Mouse (Mus musculus): Measurements from ENCODE around the gene Sema5a.

Gene Sema5a

DNA sequence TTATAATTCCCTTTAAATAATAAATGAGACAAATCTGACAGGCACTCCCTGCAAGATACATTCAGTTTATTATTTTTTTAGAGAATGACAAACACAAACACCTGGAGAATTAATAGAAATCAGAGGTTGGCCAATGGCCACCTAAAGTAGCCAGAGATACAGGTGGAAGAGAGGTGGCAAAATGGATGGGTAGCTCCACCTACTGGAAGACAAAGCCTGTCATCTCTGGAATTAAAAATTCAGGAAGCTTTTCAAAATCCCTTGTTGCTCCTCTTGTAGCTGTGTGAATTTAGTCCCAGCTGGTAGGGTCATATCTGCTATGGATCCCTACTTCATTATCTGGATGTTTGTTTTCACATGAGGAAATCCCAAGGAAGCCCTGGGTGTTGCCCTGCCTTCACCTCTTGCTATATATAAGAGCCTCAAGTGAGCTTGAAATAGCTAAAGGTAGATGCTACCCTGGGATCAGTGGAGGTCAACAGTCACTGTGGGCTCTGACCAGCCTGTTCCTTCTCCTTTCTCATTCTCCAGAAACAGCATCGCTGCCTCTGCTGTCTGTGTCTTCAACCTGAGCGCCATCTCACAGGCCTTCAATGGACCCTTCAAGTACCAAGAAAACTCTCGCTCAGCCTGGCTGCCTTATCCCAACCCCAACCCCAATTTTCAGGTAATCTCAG lies 323.7 kb downstream of the Sema5a start:
- no peak for DNase-seq

DNA sequence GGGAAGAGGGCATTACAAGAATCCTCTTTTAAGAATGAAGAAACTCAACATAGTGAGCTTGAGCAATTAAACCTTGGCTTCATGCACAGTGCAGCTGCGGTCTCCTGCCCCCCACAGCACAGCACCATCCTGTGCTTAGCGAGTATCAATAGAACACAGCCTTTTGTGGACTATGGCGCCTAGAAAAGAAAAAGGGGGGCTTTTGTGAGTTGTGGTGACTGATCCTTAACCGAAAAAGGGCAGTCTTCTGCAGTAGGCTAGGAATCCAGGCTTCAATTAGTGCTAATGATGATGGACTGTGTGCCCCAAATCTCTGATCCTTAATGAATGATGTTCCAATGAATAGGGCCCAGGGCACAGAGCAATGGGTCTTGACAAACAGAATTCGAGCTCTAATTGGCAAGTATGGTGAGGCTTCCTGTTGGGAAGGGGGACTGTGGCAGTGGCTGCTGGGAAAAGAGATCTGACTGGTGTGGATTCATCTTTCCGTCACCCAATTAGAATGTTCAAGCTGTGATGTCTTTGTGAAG lies 324.3 kb downstream of the Sema5a start:
- DNase-seq: no peak

- no peak for DNase-seq
Observed at GRCm38 (mm10) chr15:32574327-32574726, 329.7 kb downstream of the Sema5a start.

GRCm38 (mm10) chr15:32575212-32575611 lies 330.6 kb downstream of the Sema5a start:
- no peak for DNase-seq

DNA sequence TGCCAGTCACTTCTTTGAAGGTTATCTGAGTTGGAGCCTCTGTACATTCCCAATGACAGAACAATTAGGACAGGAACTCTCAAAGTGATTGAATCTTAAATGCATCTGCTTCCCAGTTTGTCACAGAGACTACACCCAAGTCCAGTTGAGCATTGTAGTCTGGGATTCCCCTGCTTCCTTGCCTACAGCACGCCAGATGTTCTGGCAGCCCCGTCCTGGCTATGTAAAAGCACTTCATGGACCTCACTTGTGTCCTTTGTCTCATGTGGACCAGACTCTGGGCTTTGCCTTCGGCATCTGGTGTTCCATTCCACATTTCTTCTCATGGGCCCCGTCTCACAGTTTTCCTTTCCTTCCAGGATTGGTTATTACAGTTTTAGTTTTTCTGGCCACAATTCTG lies 334.7 kb downstream of the Sema5a start:
- no peak for DNase-seq

DNA sequence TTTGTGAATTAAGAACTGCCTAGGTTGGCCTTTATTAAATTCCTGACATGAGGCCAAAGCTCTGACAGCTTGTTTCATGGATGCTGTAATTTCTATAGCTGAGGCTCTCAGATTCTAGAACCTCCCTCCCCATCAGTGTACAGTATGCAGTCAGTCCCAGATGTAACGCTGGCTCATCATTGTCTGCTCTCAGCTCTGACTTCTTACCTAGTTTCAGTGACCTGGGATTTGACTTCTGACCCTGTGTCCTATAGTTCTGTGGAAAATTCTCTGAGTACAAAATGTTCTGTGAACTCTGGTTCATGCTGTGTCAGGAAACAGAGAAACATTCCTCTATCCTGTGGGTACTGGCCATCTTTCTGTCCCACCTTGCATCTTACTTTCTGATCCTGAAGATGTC lies 346.0 kb downstream of the Sema5a start:
- no peak for DNase-seq

DNA sequence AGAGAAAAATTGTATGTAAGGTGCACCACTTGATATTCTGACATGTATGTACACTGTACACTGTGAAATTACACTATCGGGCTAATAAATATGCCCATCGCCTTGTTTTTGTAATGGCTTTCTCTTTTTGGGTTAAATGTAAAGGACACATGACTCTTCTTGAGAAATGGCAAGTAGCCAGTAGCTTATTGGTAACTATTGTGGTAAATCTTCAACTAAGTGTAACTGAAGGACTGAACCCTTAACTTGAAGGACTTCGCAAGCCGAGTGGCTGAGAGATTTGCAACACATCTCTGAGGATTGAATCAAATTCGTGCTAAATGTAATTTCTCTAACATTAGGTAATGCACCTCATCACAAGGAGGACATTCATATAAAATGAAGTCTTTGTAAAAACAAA lies 349.1 kb downstream of the Sema5a start:
- DNase-seq: peak; percentile 5

GRCm38 (mm10) chr15:32596574-32596973 lies 352.0 kb downstream of the Sema5a start:
- no peak for DNase-seq

- DNase-seq: no peak
Observed at GRCm38 (mm10) chr15:32597189-32597588, 352.6 kb downstream of the Sema5a start.

DNA sequence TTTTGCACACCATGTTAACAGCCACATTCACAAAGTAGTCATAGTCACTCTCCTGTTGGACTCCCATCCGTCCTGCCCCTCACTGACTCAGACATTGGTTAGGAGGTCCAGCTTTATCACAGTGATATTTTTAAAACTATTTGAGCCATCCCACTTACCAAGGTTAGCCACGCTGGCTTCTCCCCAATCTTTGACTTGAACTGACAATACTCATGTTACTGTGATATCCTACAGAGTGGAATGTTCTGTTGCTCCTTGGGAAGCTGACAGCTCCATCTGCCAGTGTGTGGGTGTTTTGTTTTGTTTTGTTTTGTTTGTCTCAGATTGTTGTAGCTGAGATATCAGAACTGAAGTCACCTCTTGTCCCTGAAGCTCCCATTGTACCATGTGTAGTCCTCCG lies 362.6 kb downstream of the Sema5a start:
- DNase-seq: no peak

DNA sequence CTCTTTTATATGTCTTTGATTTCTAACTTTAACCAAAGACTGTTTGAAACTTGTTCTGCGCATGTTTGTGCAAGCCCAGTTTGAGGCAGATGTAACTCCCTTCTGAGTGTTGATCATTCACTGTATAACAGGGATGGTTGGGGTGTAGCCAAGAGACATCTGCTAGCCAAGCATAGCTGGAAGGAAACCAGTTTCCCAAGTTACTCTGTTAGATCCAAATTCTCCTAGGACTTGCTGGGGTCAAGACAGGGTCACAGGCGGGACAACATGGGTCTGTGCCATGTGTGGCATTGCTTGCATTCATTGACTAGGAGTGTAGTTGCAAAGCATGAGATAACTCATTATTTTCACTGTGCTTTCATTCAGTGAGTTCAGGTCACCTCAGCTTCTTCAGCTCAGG lies 366.2 kb downstream of the Sema5a start:
- DNase-seq: peak; percentile 65

GRCm38 (mm10) chr15:32611201-32611600 lies 366.6 kb downstream of the Sema5a start:
- DNase-seq: no peak

- no peak for DNase-seq
Observed at GRCm38 (mm10) chr15:32613718-32614117, 369.1 kb downstream of the Sema5a start.

GRCm38 (mm10) chr15:32615773-32616172 lies 371.2 kb downstream of the Sema5a start:
- DNase-seq: no peak

DNA sequence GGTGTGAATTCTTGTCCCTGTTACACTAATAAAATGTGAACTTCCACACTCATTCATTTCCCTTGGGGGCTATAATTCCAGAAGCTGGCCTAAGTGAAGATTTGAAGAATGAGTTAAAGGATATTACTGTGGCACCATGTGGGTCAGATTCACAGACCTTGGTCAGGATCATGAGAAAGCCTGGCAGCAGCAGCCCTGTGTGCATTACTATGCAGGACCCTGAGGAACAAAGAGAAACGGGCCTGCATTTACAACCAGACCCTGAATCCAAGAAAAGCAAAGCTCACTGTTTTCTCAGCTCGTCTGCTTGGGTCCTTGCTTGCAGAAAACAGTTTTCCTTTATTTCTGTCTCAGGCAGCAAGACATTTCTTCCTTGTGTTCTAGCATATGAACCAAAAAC lies 374.6 kb downstream of the Sema5a start:
- DNase-seq: no peak

DNA sequence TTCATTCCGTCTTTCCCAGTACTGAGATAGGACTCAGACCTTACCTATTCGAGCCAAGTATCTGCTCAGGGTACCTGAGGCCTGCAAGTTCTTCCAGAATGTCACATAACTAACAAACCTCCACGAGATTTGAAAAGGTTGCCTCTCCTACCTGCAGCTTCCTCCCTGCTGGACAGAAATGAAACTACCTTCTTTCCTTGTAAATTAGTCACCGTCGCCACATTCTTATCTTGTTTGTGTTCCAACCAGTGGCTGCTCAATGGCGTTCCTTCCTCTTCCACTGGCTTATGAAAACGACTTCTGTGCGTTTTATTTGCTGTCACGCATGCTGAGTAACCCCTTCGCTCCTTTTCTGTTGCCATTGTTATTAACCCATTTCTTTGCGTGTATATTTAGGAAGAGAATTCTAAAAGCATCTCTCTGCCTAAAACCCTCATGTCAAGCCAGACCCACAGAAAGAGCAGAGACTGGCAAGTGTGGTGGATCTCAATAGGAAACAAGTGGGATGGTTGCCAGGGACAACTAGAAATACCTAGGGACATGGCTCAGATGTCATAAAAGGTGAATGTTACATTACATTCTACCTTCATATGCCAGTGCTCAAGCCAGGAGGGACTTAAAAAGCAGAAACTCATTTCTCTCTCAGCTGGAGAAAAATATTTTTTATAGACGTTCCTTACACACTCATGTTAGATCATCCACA lies 378.6 kb downstream of the Sema5a start:
- no peak for DNase-seq

DNA sequence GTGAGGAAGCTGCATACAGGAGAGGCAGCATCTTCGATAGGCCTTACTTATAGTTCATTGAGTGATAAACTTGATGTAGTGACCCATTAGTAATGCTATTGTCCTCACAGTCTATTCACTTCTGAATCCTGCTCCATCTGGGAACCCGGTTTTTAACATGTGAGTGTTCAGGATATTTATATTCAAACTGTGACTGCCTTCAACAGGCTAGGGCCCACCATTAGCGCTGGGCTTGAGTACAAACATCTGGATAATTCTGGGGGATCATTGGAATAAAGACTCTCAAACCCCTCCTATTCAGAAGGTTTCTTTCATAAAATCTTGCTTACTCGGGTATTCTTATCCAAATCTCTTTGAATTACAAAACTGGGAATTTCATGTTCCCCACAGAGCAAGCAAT lies 379.5 kb downstream of the Sema5a start:
- no peak for DNase-seq

GRCm38 (mm10) chr15:32626031-32626430 lies 381.4 kb downstream of the Sema5a start:
- DNase-seq: no peak

- DNase-seq: no peak
Observed at GRCm38 (mm10) chr15:32633713-32634112, 389.1 kb downstream of the Sema5a start.

GRCm38 (mm10) chr15:32637879-32638278 lies 393.3 kb downstream of the Sema5a start:
- peak; percentile 37 for DNase-seq

DNA sequence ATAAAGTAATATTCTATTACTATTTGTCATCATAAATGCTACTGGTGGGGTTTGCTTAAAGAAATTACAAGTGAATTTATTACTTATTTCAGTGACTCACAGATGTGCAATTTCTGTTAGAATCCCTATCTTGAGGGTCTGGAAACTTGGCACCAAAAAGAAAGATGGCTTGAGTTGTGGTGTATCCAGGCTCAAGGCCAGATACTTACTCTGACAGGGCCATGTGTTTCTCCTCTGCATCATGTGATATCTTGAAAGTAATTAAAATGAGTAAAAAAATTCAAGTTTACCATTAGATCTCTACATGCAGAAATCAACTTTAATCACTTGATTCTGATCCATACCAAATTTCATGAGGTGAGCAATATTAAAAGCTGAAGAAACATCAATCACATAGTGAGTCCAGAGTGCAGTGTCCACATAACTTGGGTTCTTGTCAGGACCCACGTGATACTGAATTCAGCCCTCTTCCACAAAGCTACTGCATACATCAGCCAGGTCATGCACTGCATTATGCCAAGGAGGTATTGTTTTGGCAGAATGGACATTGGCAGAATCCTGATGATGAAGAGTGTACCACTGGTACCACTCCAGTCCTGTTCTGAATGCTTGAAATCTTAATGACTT lies 402.6 kb downstream of the Sema5a start:
- DNase-seq: no peak

DNA sequence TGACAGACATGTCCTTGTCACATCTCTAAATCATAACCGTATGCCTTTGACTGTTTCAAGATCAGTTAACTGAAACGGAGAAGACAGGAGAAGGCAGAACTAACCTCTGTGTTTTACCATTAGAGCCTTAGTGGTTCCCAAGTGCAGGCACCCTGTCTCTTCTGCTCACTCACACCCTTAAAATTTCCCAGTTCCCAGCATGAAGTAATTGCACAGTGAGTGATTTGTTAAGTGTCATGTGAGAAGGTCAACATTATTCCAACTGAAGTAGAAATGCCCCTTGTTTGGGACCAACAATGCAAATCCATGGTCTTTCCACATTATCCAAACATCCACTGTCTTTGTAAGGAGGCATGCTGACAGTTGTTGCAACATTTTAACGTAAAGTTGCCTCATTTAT lies 409.4 kb downstream of the Sema5a start:
- no peak for DNase-seq

- no peak for DNase-seq
Observed at GRCm38 (mm10) chr15:32656017-32656416, 411.4 kb downstream of the Sema5a start.

DNA sequence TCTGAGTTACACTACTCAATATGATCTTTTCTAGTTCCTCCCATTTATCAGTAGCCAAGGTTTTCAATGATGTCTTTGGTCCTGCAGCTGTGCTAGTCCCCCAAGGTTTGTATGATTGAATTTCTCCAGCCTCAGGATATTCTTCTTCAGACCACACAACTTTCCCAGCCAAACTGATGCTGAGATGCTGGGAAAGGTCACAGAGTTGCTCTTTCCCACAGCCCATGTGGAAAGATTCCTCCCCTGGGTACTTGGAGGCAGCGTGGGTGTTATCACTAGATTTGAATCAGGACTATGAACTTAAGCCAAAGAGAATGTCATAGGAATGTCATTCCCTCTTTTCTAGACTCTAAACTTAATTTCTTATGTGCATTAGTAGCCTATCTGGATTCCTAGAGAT lies 431.8 kb downstream of the Sema5a start:
- DNase-seq: no peak

Measured in kidney, adult 11 months (tissue).